Mouse (Mus musculus) kidney, postnatal 36 days (tissue): Measurements from ENCODE around the gene 4930432K21Rik.
A peak's percentile ranks its signal among the peaks of the same experiment; 100 is the strongest.

ENCODE experiments used
- DNase-seq, 2 experiments: peaks; one replicate each; pipeline ENCODE4 v3.0.0; 2021 to 2022; ENCODE audit warnings: mixed read lengths in 2 of 2

4930432K21Rik gene

DNA sequence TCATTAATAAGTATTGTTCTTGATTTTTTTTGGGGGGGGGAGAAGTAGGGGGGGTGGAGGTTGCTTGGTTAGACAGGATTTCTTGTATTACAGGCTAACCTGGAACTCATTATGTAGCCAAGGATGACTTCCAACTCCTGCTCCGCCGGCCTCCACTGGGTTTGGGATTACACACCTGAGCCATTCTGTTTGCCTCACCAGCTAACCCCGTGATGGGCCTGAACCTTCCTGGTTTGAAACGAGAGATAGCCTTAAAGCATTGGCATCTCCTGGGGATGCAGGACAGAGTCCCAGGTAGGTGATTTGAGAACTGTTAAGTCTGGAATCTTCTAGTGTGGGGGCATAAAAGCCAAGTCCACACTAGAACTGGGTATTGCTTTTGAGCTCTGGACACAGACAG is 45.3 kb downstream of the 4930432K21Rik start:
- no peak for DNase-seq

DNA sequence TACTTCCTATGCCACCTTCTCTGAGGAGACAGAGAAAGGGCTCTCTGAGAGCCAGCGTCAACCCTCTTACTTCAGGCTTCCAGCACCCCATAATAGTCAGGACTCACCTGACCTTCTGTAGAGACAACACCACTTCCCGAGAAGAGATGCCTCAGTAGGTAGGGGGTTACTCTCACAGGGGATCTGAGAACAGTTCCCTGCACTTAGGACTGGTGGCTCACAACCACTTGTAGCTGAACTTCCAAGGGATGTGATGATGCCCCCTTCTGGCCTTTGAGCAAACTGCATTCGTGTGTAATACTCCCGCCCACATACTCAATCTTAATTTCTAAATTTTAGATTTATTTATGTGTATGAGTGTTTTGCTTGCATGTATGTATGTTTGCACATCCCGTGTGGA is 45.7 kb downstream of the 4930432K21Rik start:
- no peak for DNase-seq

DNA sequence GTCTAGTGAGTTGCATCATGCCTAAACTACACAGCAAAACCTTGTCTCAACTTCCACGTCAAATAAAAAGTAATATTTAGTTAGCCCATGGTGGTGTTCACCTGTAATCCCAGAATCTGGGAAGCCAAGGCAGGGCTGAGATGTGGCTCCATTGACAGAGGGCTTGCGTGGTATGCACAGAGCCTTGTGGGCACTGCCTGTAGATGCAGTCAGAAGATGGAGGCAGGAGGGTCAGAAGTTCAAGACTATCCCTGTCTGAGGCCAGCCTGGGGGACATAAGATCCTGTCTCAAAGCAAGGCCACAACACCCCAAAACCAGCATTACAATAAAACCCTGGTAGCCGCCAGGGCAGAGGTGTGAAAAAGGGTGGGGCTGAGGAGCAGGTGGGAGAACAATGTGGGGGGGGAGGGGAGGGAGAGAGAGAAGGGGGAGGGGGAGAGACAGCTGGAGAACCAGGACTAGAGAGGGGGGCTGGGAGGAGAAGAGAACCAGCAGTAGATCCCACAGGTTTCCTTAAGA is 46.5 kb downstream of the 4930432K21Rik start:
- DNase-seq: no peak

DNA sequence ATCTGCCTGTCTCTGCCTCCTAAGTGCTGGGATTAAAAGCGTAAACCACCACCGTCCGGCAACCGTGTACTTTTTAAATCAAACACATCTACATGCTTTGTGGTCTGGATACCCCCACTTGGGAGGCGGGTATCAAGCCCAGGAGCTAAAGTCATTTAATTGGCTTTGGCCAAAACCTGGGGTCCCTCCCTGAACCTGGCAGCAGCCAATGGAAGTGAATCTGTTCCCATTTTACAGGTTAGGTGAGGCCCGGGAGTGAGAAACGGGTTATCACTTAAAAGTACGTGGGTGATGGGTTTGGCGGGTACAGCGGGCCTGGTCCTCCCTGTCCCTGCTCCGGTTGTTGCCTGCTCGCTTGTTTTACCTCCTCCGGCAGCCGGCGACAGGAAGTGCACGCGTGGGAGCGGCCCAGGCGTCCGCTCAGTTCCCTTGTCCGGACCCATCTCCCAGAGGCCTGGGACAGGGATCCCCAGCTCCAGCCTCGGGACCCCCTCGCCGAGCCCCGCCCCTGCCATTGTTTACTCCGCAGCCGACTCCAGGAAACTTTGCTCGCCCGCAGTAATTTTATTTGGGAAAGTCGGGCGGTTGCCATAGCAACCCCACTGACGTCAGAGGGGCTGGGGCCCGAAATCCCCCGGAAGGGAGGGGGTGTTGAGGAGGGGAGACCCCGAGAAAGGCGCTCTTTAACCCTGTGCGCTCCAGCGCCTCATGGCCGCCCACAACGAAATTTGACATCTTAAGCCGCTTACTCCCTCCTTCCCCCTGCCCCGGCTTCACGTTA is 49.5 kb downstream of the 4930432K21Rik start:
- peak; percentile 90 to 91 for DNase-seq

DNA sequence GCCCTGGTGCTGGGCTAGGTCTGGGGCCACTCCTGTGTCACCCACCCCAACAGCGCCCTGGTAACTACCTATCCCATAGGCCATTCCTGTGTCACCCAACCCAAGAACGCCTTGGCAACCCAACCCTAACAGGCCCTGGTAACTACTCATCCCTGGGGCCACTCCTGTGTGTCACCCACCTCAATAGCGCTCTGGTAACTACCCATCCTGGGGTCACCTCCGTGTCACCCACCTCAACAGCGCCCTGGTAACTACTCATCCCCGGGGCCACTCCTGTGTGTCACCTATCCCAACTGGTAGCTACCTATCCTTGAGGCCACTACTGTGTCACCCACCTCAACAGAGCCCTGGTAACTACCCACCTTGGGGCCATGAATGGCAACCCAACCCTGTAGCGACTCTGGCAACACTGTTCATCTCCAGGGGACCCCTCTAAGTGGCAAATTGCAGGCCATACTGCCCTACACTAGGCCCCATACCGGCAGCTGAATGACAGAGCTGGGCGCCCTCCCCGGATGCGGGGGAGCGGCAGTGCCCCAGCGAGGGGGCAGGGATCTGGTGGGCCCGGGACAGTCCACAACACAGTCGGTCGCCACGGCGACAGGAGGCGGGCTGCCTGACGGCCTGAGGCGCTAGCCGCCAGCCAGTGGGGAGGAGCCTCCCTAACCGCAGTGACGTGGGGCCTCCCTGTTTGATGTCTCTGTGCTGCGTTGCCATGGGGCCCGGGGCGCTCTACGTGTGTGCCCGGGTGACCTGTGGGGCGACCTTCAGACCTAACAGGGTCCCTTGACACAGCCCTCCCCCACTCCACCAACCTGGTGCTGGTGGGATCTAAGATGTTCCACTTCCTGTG is 50.3 kb downstream of the 4930432K21Rik start:
- peak; percentile 91 to 92 for DNase-seq

DNA sequence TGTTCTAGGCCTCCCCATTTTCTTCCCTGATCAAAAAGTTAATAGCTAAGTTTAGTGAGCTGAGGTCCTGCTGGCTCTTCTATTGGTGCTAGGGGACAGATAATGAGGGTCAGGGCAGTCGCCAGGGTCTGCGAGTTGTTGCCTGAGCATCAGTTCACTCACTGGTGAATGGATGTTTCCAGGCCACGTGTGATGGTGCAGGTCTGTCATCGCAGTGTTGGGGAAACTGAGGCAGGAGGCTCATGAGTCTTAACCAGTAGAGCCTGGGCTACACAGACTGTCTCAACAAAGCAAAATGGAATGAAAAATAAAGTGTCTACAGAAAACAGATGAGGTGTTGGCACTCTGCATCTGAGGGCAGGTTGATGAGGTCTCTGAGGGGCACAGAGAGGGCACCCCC is 51.0 kb downstream of the 4930432K21Rik start:
- no peak for DNase-seq

GRCm38 (mm10) chr8:84199348-84200125 is 51.7 kb downstream of the 4930432K21Rik start:
- DNase-seq: no peak

- DNase-seq: no peak
Observed at GRCm38 (mm10) chr8:84200126-84200555, 52.3 kb downstream of the 4930432K21Rik start.

- DNase-seq: peak; percentile 83 to 88
Observed at GRCm38 (mm10) chr8:84200652-84201544, 53.1 kb downstream of the 4930432K21Rik start.

- peak; percentile 79 to 85 for DNase-seq
Observed at GRCm38 (mm10) chr8:84201545-84202245, 53.9 kb downstream of the 4930432K21Rik start.

GRCm38 (mm10) chr8:84202466-84202865 is 54.6 kb downstream of the 4930432K21Rik start:
- peak; percentile 64 to 68 for DNase-seq

DNA sequence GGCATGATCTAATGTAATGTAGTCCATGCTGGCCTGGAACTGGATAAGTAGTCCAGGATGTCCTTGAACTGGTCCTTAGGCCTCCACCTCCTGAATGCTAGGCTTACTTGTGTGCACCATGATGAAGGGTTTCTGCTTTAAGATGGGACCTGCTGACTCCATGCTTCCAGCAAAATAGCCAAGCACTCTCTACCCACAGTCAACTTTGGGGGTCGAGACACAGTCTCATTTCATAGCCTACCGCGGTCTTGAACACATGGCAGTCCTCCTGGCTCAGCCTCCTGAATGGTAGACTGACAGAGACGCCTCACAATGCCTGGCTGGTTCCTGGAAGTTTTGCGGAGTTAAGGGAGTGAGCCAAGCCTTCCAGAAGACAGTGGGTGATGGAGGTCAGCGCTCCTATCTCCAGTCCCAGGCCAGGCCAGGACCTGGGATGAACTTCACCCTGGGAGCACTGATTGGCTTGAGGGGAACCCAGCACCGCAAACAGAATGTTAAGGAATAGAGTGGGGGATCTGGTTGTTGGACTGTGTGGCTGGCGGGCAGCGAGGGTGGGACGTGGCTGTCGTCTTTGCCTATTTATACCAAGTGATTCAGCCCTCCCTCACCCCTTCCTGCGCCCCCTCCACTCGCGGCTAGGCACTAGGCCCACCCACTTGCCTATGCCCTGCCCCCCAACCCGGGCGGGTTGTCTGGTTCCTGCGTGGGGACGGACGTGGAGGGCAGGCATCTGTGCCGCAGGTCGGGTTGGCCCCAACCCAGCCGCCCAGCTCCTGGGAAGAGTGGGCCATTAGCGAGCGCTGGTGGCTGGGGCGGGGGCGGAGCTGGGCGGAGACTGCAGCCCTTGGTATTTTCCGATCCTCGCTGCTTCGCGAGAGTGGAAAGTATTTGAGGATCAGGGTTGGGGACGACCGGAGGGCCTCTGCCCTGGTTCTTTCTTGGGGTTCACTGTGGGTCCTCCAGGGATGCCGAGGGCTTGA is 55.4 kb downstream of the 4930432K21Rik start:
- DNase-seq: peak; percentile 89 to 92

- peak; percentile 81 to 88 for DNase-seq
Observed at GRCm38 (mm10) chr8:84203975-84204772, 56.3 kb downstream of the 4930432K21Rik start.

DNA sequence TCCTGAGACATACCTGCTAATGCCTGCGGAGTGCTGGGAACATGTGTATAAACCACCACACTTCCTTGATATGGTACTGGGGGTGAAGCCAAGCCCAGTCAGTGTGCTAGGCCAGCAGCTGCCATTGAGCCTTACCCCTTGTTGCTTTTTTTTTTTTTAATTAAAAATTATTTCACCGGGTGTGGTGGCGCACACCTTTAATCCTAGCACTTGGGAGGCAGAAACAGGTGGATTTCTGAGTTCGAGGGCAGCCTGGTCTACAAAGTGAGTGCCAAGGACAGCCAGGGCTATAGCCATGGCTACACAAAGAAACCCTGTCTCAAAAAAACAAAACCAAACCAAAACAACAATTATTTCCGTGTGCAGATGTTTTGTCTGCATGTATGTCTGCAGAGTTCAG is 57.2 kb downstream of the 4930432K21Rik start:
- DNase-seq: no peak

GRCm38 (mm10) chr8:84206666-84207065 is 58.8 kb downstream of the 4930432K21Rik start:
- no peak for DNase-seq

DNA sequence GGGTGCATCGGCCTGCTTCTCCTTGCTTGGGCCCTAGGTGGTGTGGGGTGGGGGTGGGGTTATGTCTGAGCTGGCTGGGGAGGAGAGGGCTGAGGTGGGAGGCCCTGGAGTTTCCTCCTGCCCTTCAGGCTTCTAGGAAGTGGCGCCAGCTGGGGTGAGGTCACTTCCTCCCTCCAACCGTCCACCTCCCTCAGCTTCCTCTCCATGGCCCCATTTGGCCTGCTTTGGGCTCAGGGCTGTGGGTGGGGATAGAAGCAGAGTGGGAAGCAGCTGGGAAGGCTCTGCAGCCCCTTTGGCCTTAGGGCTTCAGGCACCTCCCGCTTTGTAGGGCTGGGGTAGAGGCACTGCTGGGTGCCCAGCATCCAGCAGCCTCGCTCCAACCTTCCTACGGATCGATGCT is 60.0 kb downstream of the 4930432K21Rik start:
- DNase-seq: peak; percentile 74 to 78

- DNase-seq: peak in 1 of 2 experiments; percentile 65
Observed at GRCm38 (mm10) chr8:84208381-84209380, 60.9 kb downstream of the 4930432K21Rik start.
